Mouse (Mus musculus): ENCODE results near the gene Adamts8. TPM values are rescaled to one million over a fixed set of nuclear protein-coding genes. Genes with fewer than 3 reads are reported as not detected.
A peak's percentile ranks its signal among the peaks of the same experiment; 100 is the strongest.

Gene Adamts8
- total and polyA plus RNA-seq, 3 experiments = 2.0 to 3.6 (median 3.3) TPM

- peaks cover 6% of the 10 kb centered on the region for H3K4me1 ChIP-seq (ENCODE audit: control insufficient read depth, insufficient read depth, low read length)
- no peaks in the 10 kb centered on the region for H3K36me3 ChIP-seq (ENCODE audit: control insufficient read depth, insufficient read depth, low read length)
- intact Hi-C loops (cut with DNase I) = no loop called here
- no peak for TF ChIP-seq POLR2A (IDR thresholded peaks at IDR 0.05; ENCODE audit: insufficient read depth, low read depth, low read length)
- no peak for TF ChIP-seq CTCF (IDR thresholded peaks at IDR 0.05)
- TF ChIP-seq EP300 (IDR thresholded peaks at IDR 0.05; ENCODE audit: insufficient read depth, low read depth, low read length) = no peak
- no peak for DNase-seq
- H3K9ac ChIP-seq (ENCODE audit: low read depth, low read length) = no peak overlapping the region
- H3K4me3 ChIP-seq = no peak overlapping the region
- no peak overlapping the region for H3K27ac ChIP-seq
- H3K79me2 ChIP-seq (replicated peaks; ENCODE audit: control insufficient read depth, insufficient read depth, low read length) = no peaks in the 10 kb centered on the region
- 69% methylated on average over 3 of the region's 3 CpGs for WGBS
- H3K27me3 ChIP-seq (ENCODE audit: control insufficient read depth, insufficient read depth, low read length) = no peaks in the 10 kb centered on the region
These were observed 27.6 kb downstream of the Adamts8 start for GRCm38 (mm10) chr9:30970001-30970400.

GRCm38 (mm10) chr9:30971967-30972366 lies 29.6 kb downstream of the Adamts8 start:
- Histone ChIP-seq H3K79me2 (replicated peaks; ENCODE audit: control insufficient read depth, insufficient read depth, low read length) (no peaks in the 10 kb centered on the region), H3K27ac (no peak overlapping the region), H3K9ac (ENCODE audit: low read depth, low read length) (no peak overlapping the region), H3K36me3 (ENCODE audit: control insufficient read depth, insufficient read depth, low read length) (no peaks in the 10 kb centered on the region), H3K4me1 (ENCODE audit: control insufficient read depth, insufficient read depth, low read length) (peaks cover 4% of the 10 kb centered on the region), H3K4me3 (no peak overlapping the region), H3K27me3 (ENCODE audit: control insufficient read depth, insufficient read depth, low read length) (no peaks in the 10 kb centered on the region)
- intact Hi-C loops (cut with DNase I) = no loop called here
- no peak for DNase-seq
- WGBS = 36% methylated on average over 4 of the region's 4 CpGs
- TF ChIP-seq CTCF (IDR thresholded peaks at IDR 0.05) = peak; percentile 35
- TF ChIP-seq EP300 (IDR thresholded peaks at IDR 0.05; ENCODE audit: insufficient read depth, low read depth, low read length) = no peak
- no peak for TF ChIP-seq POLR2A (IDR thresholded peaks at IDR 0.05; ENCODE audit: insufficient read depth, low read depth, low read length)

- DNase-seq = peak in 1 of 2 experiments; percentile 22
- H3K9ac ChIP-seq (ENCODE audit: low read depth, low read length) = no peak overlapping the region
- H3K27ac ChIP-seq = no peak overlapping the region
- H3K36me3 ChIP-seq (ENCODE audit: control insufficient read depth, insufficient read depth, low read length) = no peaks in the 10 kb centered on the region
- H3K4me3 ChIP-seq = no peak overlapping the region
- H3K4me1 ChIP-seq (ENCODE audit: control insufficient read depth, insufficient read depth, low read length) = no peaks in the 10 kb centered on the region
- intact Hi-C loops (cut with DNase I) = no loop called here
- H3K79me2 ChIP-seq (replicated peaks; ENCODE audit: control insufficient read depth, insufficient read depth, low read length) = no peaks in the 10 kb centered on the region
- WGBS = 56% methylated on average over 11 of the region's 11 CpGs
- no peaks in the 10 kb centered on the region for H3K27me3 ChIP-seq (ENCODE audit: control insufficient read depth, insufficient read depth, low read length)
- TF ChIP-seq EP300 (IDR thresholded peaks at IDR 0.05; ENCODE audit: insufficient read depth, low read depth, low read length) = no peak
- no peak for TF ChIP-seq POLR2A (IDR thresholded peaks at IDR 0.05; ENCODE audit: insufficient read depth, low read depth, low read length)
- TF ChIP-seq CTCF (IDR thresholded peaks at IDR 0.05) = peak; percentile 31
These were observed 34.1 kb downstream of the Adamts8 start for GRCm38 (mm10) chr9:30976339-30977023.

GRCm38 (mm10) chr9:30980467-30980866 lies 38.1 kb downstream of the Adamts8 start:
- Histone ChIP-seq H3K79me2 (replicated peaks; ENCODE audit: control insufficient read depth, insufficient read depth, low read length) (no peaks in the 10 kb centered on the region), H3K4me1 (ENCODE audit: control insufficient read depth, insufficient read depth, low read length) (no peaks in the 10 kb centered on the region), H3K27me3 (ENCODE audit: control insufficient read depth, insufficient read depth, low read length) (no peaks in the 10 kb centered on the region), H3K27ac (no peak overlapping the region), H3K36me3 (ENCODE audit: control insufficient read depth, insufficient read depth, low read length) (no peaks in the 10 kb centered on the region), H3K4me3 (no peak overlapping the region), H3K9ac (ENCODE audit: low read depth, low read length) (no peak overlapping the region)
- TF ChIP-seq CTCF (IDR thresholded peaks at IDR 0.05) = peak; percentile 38
- no peak for TF ChIP-seq POLR2A (IDR thresholded peaks at IDR 0.05; ENCODE audit: insufficient read depth, low read depth, low read length)
- no peak for TF ChIP-seq EP300 (IDR thresholded peaks at IDR 0.05; ENCODE audit: insufficient read depth, low read depth, low read length)
- intact Hi-C loops (cut with DNase I) = no loop called here
- WGBS = 40% methylated on average over 2 of the region's 2 CpGs
- DNase-seq = no peak

- H3K27ac ChIP-seq = no peak overlapping the region; the same call in 1 of the 2 replicates
- WGBS = 37% methylated on average over 6 of the region's 6 CpGs
- intact Hi-C loops (cut with DNase I) = no loop called here
These were observed 43.4 kb downstream of the Adamts8 start for GRCm38 (mm10) chr9:30985782-30986181.

GRCm38 (mm10) chr9:30993106-30993505 lies 50.7 kb downstream of the Adamts8 start:
- no peak for DNase-seq
- TF ChIP-seq EP300 (IDR thresholded peaks at IDR 0.05; ENCODE audit: insufficient read depth, low read depth, low read length) (no peak), CTCF (IDR thresholded peaks at IDR 0.05) (no peak), POLR2A (IDR thresholded peaks at IDR 0.05; ENCODE audit: insufficient read depth, low read depth, low read length) (no peak)
- no peaks in the 10 kb centered on the region for H3K36me3 ChIP-seq (ENCODE audit: control insufficient read depth, insufficient read depth, low read length)
- H3K79me2 ChIP-seq (replicated peaks; ENCODE audit: control insufficient read depth, insufficient read depth, low read length) = no peaks in the 10 kb centered on the region
- H3K27ac ChIP-seq = no peak overlapping the region
- WGBS = 78% methylated on average over 5 of the region's 5 CpGs
- 0 out of 2 replicates have a peak, but pooled peaks cover 1% of the 10 kb centered on the region for H3K4me1 ChIP-seq (ENCODE audit: control insufficient read depth, insufficient read depth, low read length)
- intact Hi-C loops (cut with DNase I) = no loop called here
- no peak overlapping the region for H3K9ac ChIP-seq (ENCODE audit: low read depth, low read length)
- H3K27me3 ChIP-seq (ENCODE audit: control insufficient read depth, insufficient read depth, low read length) = no peaks in the 10 kb centered on the region
- no peak overlapping the region for H3K4me3 ChIP-seq

More at GRCm38 (mm10) chr9:30985782-30986181, 43.4 kb downstream of the Adamts8 start:
- peak in 1 of 2 experiments; percentile 17 for DNase-seq
- Histone ChIP-seq H3K79me2 (replicated peaks; ENCODE audit: control insufficient read depth, insufficient read depth, low read length) (no peaks in the 10 kb centered on the region), H3K9ac (ENCODE audit: low read depth, low read length) (no peak overlapping the region), H3K36me3 (ENCODE audit: control insufficient read depth, insufficient read depth, low read length) (no peaks in the 10 kb centered on the region), H3K4me1 (ENCODE audit: control insufficient read depth, insufficient read depth, low read length) (no peaks in the 10 kb centered on the region), H3K27me3 (ENCODE audit: control insufficient read depth, insufficient read depth, low read length) (no peaks in the 10 kb centered on the region), H3K4me3 (no peak overlapping the region)
- TF ChIP-seq EP300 (IDR thresholded peaks at IDR 0.05; ENCODE audit: insufficient read depth, low read depth, low read length) (no peak), POLR2A (IDR thresholded peaks at IDR 0.05; ENCODE audit: insufficient read depth, low read depth, low read length) (no peak), CTCF (IDR thresholded peaks at IDR 0.05) (no peak)

Measured in heart, adult 2 months (tissue).